Mouse (Mus musculus) lung, postnatal 0 days (tissue): ENCODE measurements around the gene Mical2.

Source experiments
- CTCF ChIP-seq: IDR thresholded peaks from 2 replicates; pipeline ENCODE4 v1.5.1; 2016; ENCODE audit warnings: antibody characterized with exemption, mild to moderate bottlenecking
- EP300 ChIP-seq: IDR thresholded peaks from 2 replicates; pipeline ENCODE4 v1.6.1; 2016; ENCODE audit warnings: antibody characterized with exemption, mild to moderate bottlenecking, control low read depth

DNA sequence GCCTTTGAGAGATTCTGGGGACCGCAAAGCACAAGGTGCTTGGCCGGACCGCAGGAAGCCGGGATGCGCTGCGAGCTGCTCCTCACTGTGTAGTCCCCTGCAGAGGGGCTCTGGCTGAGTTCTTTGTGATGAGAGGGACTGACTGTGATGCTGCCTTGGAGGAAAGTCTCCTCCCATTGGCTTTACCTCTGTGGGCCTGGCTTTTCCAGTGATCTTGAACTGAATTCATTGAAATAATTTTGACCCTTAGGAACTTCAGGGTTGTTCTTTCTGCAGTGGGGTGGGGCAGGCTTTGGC is 1.6 kb downstream of the Mical2 start:
- TF ChIP-seq CTCF (no peak), EP300 (no peak)
